Mouse (Mus musculus) embryo, embryonic 11 days (tissue): Measurements from ENCODE around the gene Cdkn2c.

Experiments
- DNase-seq: peaks from one replicate; pipeline ENCODE4 v3.0.0-alpha.2; 2015

The Cdkn2c gene

GRCm38 (mm10) chr4:109657021-109657850 lies 9.8 kb downstream of the Cdkn2c start:
- DNase-seq: peak; percentile 69

GRCm38 (mm10) chr4:109656301-109656700 lies 10.7 kb downstream of the Cdkn2c start:
- DNase-seq: peak; percentile 21

- DNase-seq: no peak
Observed at GRCm38 (mm10) chr4:109655738-109656137, 11.3 kb downstream of the Cdkn2c start.

- DNase-seq: no peak
Observed at GRCm38 (mm10) chr4:109654701-109655100, 12.3 kb downstream of the Cdkn2c start.

GRCm38 (mm10) chr4:109653251-109653650 lies 13.7 kb downstream of the Cdkn2c start:
- no peak for DNase-seq

- no peak for DNase-seq
Observed at GRCm38 (mm10) chr4:109649331-109649730, 17.7 kb downstream of the Cdkn2c start.

- no peak for DNase-seq
Observed at GRCm38 (mm10) chr4:109647281-109647680, 19.7 kb downstream of the Cdkn2c start.

- DNase-seq: no peak
Observed at GRCm38 (mm10) chr4:109641451-109641850, 25.5 kb downstream of the Cdkn2c start.

GRCm38 (mm10) chr4:109640141-109640540 lies 26.8 kb downstream of the Cdkn2c start:
- DNase-seq: no peak

GRCm38 (mm10) chr4:109639356-109639755 lies 27.6 kb downstream of the Cdkn2c start:
- no peak for DNase-seq

- no peak for DNase-seq
Observed at GRCm38 (mm10) chr4:109634971-109635370, 32.0 kb downstream of the Cdkn2c start.

GRCm38 (mm10) chr4:109631029-109631428 lies 36.0 kb downstream of the Cdkn2c start:
- DNase-seq: no peak

- DNase-seq: no peak
Observed at GRCm38 (mm10) chr4:109630215-109630614, 36.8 kb downstream of the Cdkn2c start.

GRCm38 (mm10) chr4:109612596-109612995 lies 54.4 kb downstream of the Cdkn2c start:
- no peak for DNase-seq
